23 mouse cellular contexts compared by ENCODE assay signal in the genomic region with DNA sequence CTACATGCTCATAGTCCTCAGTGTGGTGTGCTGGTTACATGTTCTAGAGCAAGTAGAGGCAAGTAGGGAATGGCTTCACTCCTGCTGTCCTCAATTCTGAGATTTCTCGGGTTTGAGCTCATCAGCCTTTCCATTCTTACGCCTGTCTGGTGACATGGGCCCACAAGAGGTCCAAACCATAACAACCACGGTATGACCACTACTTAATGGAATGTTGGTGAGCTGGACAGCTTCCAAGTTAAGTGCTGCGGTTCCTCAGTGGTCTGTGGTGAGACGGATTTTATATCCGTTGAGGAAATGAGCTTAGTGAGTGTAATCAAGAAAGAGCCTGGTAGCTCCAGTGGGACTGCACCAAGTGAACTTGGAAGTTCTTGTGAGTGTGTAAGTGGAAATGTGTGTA.
DNase-seq lines count a peak whose midpoint lies in the region; ATAC-seq and TF ChIP-seq lines count a peak whose summit lies in the region.
"Had no signal": no experiment of that assay in that cellular context is flagged by ENCODE, and none has a peak within 500 bp of the region (broad histone marks: within the 10 kb centered on the region; RNA-seq: fewer than 3 reads in every experiment).

No protein-coding gene starts in this region.

- no peaks in the 10 kb centered on the region for H3K9me3 ChIP-seq in lung, embryonic 14.5 days (ENCODE audit: low read depth, low read length)
- H3K9me3 ChIP-seq: embryonic facial prominence, embryonic 15.5 days; heart, embryonic 10.5 days had no signal

- no peak for ATAC-seq in lung, embryonic 14.5 days (ENCODE audit: insufficient read depth)
- peak; percentile 94 for ATAC-seq in Patski
- ATAC-seq: hindbrain, embryonic 16.5 days; inflammation-experienced regulatory T-cells, adult 6 months; intestine, postnatal 0 days had no signal

- POLR2A ChIA-PET in Patski (lab: Charles Lee) = no interaction called here

- H3K9ac ChIP-seq in lung, embryonic 14.5 days = no peak overlapping the region
- H3K9ac ChIP-seq: embryonic facial prominence, embryonic 15.5 days; forebrain, embryonic 12.5 days; hindbrain, embryonic 12.5 days had no signal

- in situ Hi-C loops in Patski (cut with MboI; ENCODE audit: low pct_unique_long_range_greater_than_20kb) = no loop called here

- H3K27ac ChIP-seq in lung, embryonic 14.5 days (ENCODE audit: low read depth) = no peak overlapping the region
- H3K27ac ChIP-seq: embryonic facial prominence, embryonic 15.5 days; forebrain, embryonic 12.5 days; heart, embryonic 10.5 days; hindbrain, embryonic 12.5 days had no signal

- no peak overlapping the region for H3ac ChIP-seq in myocyte (ENCODE audit: control insufficient read depth, insufficient read length)

- H3K36me3 ChIP-seq in lung, embryonic 14.5 days (ENCODE audit: insufficient read depth) = no peaks in the 10 kb centered on the region
- H3K36me3 ChIP-seq in myocyte (ENCODE audit: control insufficient read depth, insufficient read depth) = no peaks in the 10 kb centered on the region
- H3K36me3 ChIP-seq: embryonic facial prominence, embryonic 15.5 days; forebrain, embryonic 12.5 days; heart, embryonic 10.5 days; hindbrain, embryonic 12.5 days had no signal

- no peak for TF ChIP-seq POLR2A in myocyte (IDR thresholded peaks at IDR 0.05; ENCODE audit: insufficient read length, low read depth)

- H3K4me2 ChIP-seq in lung, embryonic 14.5 days = no peak overlapping the region
- peak overlapping the region; percentile 27 for H3K4me2 ChIP-seq in myocyte (ENCODE audit: low read depth)
- H3K4me2 ChIP-seq: embryonic facial prominence, embryonic 15.5 days; forebrain, embryonic 12.5 days; hindbrain, embryonic 12.5 days had no signal

- peak; percentile 30 for DNase-seq in lung, embryonic 14.5 days
- DNase-seq in lung, postnatal 14 days = no peak
- DNase-seq in 416B (ENCODE audit: low read depth) (peak; percentile 3), Patski (ENCODE audit: low read depth, low spot score) (peak; percentile 94)
- DNase-seq in right cerebral cortex, adult 2 months (ENCODE audit: low spot score in 2 of 2) = no peak
- no peak for DNase-seq in gastrocnemius, adult 18-20 months (ENCODE audit: low spot score)
- DNase-seq: adrenal gland, postnatal 10 days; cerebellum, adult 11-12 months; cerebellum, adult 9-11 months; cerebellum, postnatal 36 days; gastrocnemius, postnatal 36 days; heart, adult 11 months; heart, postnatal 10 days; heart, postnatal 4 days had no signal

- no peaks in the 10 kb centered on the region for H3K27me3 ChIP-seq in lung, embryonic 14.5 days (ENCODE audit: insufficient read depth, low read length)
- H3K27me3 ChIP-seq in Patski (no peaks in the 10 kb centered on the region), myocyte (ENCODE audit: control insufficient read depth, insufficient read depth, insufficient read length) (no peaks in the 10 kb centered on the region)
- H3K27me3 ChIP-seq: CH12.LX; embryonic facial prominence, embryonic 15.5 days; forebrain, embryonic 12.5 days; hindbrain, embryonic 12.5 days had no signal

- WGBS in lung, embryonic 14.5 days = 40% methylated on average over 6 of the region's 6 CpGs

- CTCF ChIA-PET in Patski (lab: Charles Lee) = interaction anchor here (1.1 kb wide), 1 partner anchor 10 kb away, joined by 3 read pairs; no protein-coding TSS in a partner anchor

- no peaks in the 10 kb centered on the region for H3K79me2 ChIP-seq in myocyte (ENCODE audit: control insufficient read depth, insufficient read depth)

- H3K4me1 ChIP-seq in lung, embryonic 14.5 days (ENCODE audit: insufficient read depth) = no peaks in the 10 kb centered on the region
- H3K4me1 ChIP-seq: embryonic facial prominence, embryonic 15.5 days; forebrain, embryonic 12.5 days; heart, embryonic 10.5 days; hindbrain, embryonic 12.5 days had no signal

- no peak for TF ChIP-seq CTCF in lung, embryonic 14.5 days (IDR thresholded peaks at IDR 0.05; ENCODE audit: low read depth)
- peak; percentile 10 for TF ChIP-seq CTCF in Patski (IDR thresholded peaks at IDR 0.05)

- H3K4me3 ChIP-seq in lung, embryonic 14.5 days (ENCODE audit: low read depth, low read length) = no peak overlapping the region
- H3K4me3 ChIP-seq in myocyte = no peak overlapping the region
- H3K4me3 ChIP-seq: embryonic facial prominence, embryonic 15.5 days; forebrain, embryonic 12.5 days; heart, embryonic 10.5 days; hindbrain, embryonic 12.5 days had no signal

TF ChIP-seq in myocyte, 11 proteins besides CTCF, POLR2A, EP300 and RAD21:
- TF ChIP-seq MAX (IDR thresholded peaks at IDR 0.05; ENCODE audit: low read depth) = no peak
- no peak for TF ChIP-seq E2F4 (IDR thresholded peaks at IDR 0.05; ENCODE audit: insufficient read depth)
- no peak for TF ChIP-seq CEBPB (IDR thresholded peaks at IDR 0.05; ENCODE audit: insufficient read depth, poor library complexity, severe bottlenecking)

Comparison
In these comparisons a context has a peak if more than half of its experiments do, and no peak if none do; other contexts are left out.
1. DNase-seq: peak in lung, embryonic 14.5 days (single experiment), 416B (single experiment) and Patski (single experiment); none in lung, postnatal 14 days (single experiment), right cerebral cortex, adult 2 months (0 of 2) and gastrocnemius, adult 18-20 months (single experiment).